8 mouse cellular contexts compared by ENCODE assay signal in the genomic region with DNA sequence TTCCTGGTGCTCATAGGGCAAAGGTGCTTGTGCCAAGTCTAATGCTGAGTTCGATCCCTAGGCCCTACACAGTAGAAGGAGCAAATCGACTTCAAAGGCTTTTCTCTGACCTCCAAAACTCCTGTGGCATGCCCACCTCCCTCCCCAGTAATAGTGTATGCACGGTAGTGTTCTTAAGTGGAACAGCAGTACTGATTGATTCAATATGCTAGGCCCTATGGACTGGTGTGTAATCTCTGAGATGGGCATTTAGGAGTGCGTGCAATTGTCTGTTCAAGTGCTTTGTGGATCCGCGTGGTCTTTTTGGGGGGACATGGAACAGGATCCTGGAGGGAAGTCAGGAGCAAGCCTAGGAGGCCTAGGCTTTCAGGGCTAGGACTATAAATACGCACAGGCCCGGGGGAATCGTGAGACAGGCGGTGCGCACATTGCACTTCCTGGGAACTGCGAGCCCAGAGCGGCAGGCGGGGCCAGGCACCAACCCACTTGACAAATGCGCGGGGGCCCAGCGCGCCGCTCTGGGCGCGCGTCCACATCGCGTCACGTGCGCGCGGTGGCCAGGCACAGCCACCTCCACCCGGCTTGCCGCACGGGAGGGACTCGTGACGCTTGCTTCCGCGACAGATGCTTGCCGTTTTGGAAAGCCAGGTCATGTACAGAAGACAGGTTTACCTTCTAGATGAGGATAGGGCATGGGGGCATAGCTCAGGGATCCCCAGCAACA. TPM values are rescaled to one million over a fixed set of nuclear protein-coding genes. Genes with fewer than 3 reads are reported as not detected.
DNase-seq lines count a peak whose midpoint lies in the region; ATAC-seq and TF ChIP-seq lines count a peak whose summit lies in the region.

No protein-coding gene starts in this region.

- no peaks in the 10 kb centered on the region for H3K36me3 ChIP-seq in heart, embryonic 12.5 days
- H3K36me3 ChIP-seq in kidney, postnatal 0 days (ENCODE audit: insufficient read depth, low read length) = no peaks in the 10 kb centered on the region
- no peaks in the 10 kb centered on the region for H3K36me3 ChIP-seq in liver, embryonic 11.5 days (ENCODE audit: control insufficient read depth, insufficient read depth, low read length)
- H3K36me3 ChIP-seq in stomach, embryonic 14.5 days (ENCODE audit: control insufficient read depth, insufficient read depth, low read length) = no peaks in the 10 kb centered on the region

- H3K9ac ChIP-seq in heart, embryonic 12.5 days = peak overlapping the region; percentile 79
- H3K9ac ChIP-seq in kidney, postnatal 0 days (ENCODE audit: low read depth, low read length) = peak overlapping the region; percentile 57
- peak overlapping the region; percentile 82 for H3K9ac ChIP-seq in liver, embryonic 11.5 days (ENCODE audit: low read depth, low read length)
- H3K9ac ChIP-seq in stomach, embryonic 14.5 days (replicated peaks; ENCODE audit: low read depth, low read length) = peak overlapping the region; percentile 11; the same call in 1 of the 2 replicates

- peaks cover 18% of the 10 kb centered on the region for H3K4me1 ChIP-seq in heart, embryonic 12.5 days (replicated peaks)
- H3K4me1 ChIP-seq in kidney, postnatal 0 days (replicated peaks; ENCODE audit: insufficient read depth, low read length) = no peaks in the 10 kb centered on the region
- H3K4me1 ChIP-seq in liver, embryonic 11.5 days (replicated peaks; ENCODE audit: control insufficient read depth, insufficient read depth, low read length) = peaks cover 12% of the 10 kb centered on the region
- no peaks in the 10 kb centered on the region for H3K4me1 ChIP-seq in stomach, embryonic 14.5 days (ENCODE audit: control insufficient read depth, insufficient read depth, low read length)

- TF ChIP-seq CTCF in kidney, postnatal 0 days (IDR thresholded peaks at IDR 0.05; ENCODE audit: low read depth) = no peak

- no peaks in the 10 kb centered on the region for H3K9me3 ChIP-seq in heart, embryonic 12.5 days (replicated peaks)
- H3K9me3 ChIP-seq in kidney, postnatal 0 days (replicated peaks; ENCODE audit: low read length) = no peaks in the 10 kb centered on the region
- no peaks in the 10 kb centered on the region for H3K9me3 ChIP-seq in liver, embryonic 11.5 days (ENCODE audit: control insufficient read depth, low read length)
- H3K9me3 ChIP-seq in stomach, embryonic 14.5 days (ENCODE audit: control insufficient read depth, low read depth, low read length) = no peaks in the 10 kb centered on the region

- peak overlapping the region; percentile 93 for H3K27ac ChIP-seq in heart, embryonic 12.5 days (ENCODE audit: poor library complexity, severe bottlenecking)
- H3K27ac ChIP-seq in kidney, postnatal 0 days = peak overlapping the region; percentile 85
- peak overlapping the region; percentile 93 for H3K27ac ChIP-seq in liver, embryonic 11.5 days (ENCODE audit: low read depth, low read length)
- peak overlapping the region; percentile 63; the same call in 1 of the 2 replicates for H3K27ac ChIP-seq in stomach, embryonic 14.5 days (ENCODE audit: low read length)

- no peaks in the 10 kb centered on the region for H3K27me3 ChIP-seq in heart, embryonic 12.5 days (replicated peaks)
- no peaks in the 10 kb centered on the region for H3K27me3 ChIP-seq in kidney, postnatal 0 days (ENCODE audit: insufficient read depth, low read length)
- H3K27me3 ChIP-seq in liver, embryonic 11.5 days (replicated peaks; ENCODE audit: control insufficient read depth, insufficient read depth, low read length) = no peaks in the 10 kb centered on the region
- no peaks in the 10 kb centered on the region for H3K27me3 ChIP-seq in stomach, embryonic 14.5 days (ENCODE audit: control insufficient read depth, insufficient read depth, low read length)

- DNase-seq in CD4-positive helper T cell, adult 2 months (ENCODE audit: low read depth, low spot score) = peak; percentile 95
- peak; percentile 72 for DNase-seq in brain, embryonic 18.5 days (ENCODE audit: low read depth, low spot score)
- DNase-seq in kidney, postnatal 0 days (ENCODE audit: low spot score) = peak; percentile 90
- peak; percentile 89 for DNase-seq in liver, embryonic 11.5 days (ENCODE audit: low spot score)
- DNase-seq in naive thymus-derived CD4-positive, alpha-beta T cell, adult 2 months (ENCODE audit: low read depth) = peak; percentile 94

- 2% methylated on average over 36 of the region's 36 CpGs for WGBS in heart, embryonic 12.5 days
- 2% methylated on average over 36 of the region's 36 CpGs for WGBS in kidney, postnatal 0 days
- 4% methylated on average over 36 of the region's 36 CpGs for WGBS in liver, embryonic 11.5 days
- WGBS in stomach, embryonic 14.5 days = 2% methylated on average over 36 of the region's 36 CpGs

- peak overlapping the region; percentile 81 for H3K4me2 ChIP-seq in heart, embryonic 12.5 days
- H3K4me2 ChIP-seq in kidney, postnatal 0 days (ENCODE audit: low read length) = peak overlapping the region; percentile 68
- H3K4me2 ChIP-seq in liver, embryonic 11.5 days = peak overlapping the region; percentile 85
- peak overlapping the region; percentile 70 for H3K4me2 ChIP-seq in stomach, embryonic 14.5 days (replicated peaks; ENCODE audit: low read depth, low read length)

- peak; percentile 97 for ATAC-seq in erythroid progenitor cell, adult 5-6 weeks (replicated peaks; ENCODE audit: low FRiP score, poor library complexity, severe bottlenecking)
- ATAC-seq in heart, embryonic 12.5 days (ENCODE audit: insufficient number of reproducible peaks, low FRiP score) = peak; percentile 97
- peak; percentile 97 for ATAC-seq in kidney, postnatal 0 days (replicated peaks; ENCODE audit: low FRiP score, low read depth)
- peak; percentile 95 for ATAC-seq in liver, embryonic 11.5 days (replicated peaks; ENCODE audit: low FRiP score)
- ATAC-seq in stomach, embryonic 14.5 days (ENCODE audit: insufficient number of reproducible peaks, insufficient read depth, low FRiP score, low read depth) = peak; percentile 94

- peak overlapping the region; percentile 58 for H3K4me3 ChIP-seq in heart, embryonic 12.5 days
- H3K4me3 ChIP-seq in kidney, postnatal 0 days (replicated peaks; ENCODE audit: low read depth, low read length) = peak overlapping the region; percentile 39
- peak overlapping the region; percentile 64 for H3K4me3 ChIP-seq in liver, embryonic 11.5 days (ENCODE audit: low read depth, low read length)
- peak overlapping the region; percentile 42 for H3K4me3 ChIP-seq in stomach, embryonic 14.5 days (ENCODE audit: low read depth, low read length)

RNA-seq across cellular contexts. Expression of gene Hnrnpu, which starts 31.1 kb away (rescaled TPM):
- 388 and 415 TPM in 2 replicates for total RNA-seq in erythroid progenitor cell, adult 5-6 weeks (2015; ENCODE audit: low replicate concordance)
- 473 and 501 TPM in 2 replicates for total RNA-seq in erythroid progenitor cell, adult 5-6 weeks (2017; ENCODE audit: low replicate concordance)
- polyA plus RNA-seq in heart, embryonic 12.5 days (2016; fragmentation: Nextera tagmentation; extraction: Ambion mirVana) = 482 and 495 TPM in 2 replicates
- 274 and 302 TPM in 2 replicates for polyA plus RNA-seq in kidney, postnatal 0 days (2015; fragmentation: Nextera tagmentation; extraction: Ambion mirVana)
- polyA plus RNA-seq in liver, embryonic 11.5 days (2014; fragmentation: Nextera tagmentation; extraction: Ambion mirVana) = 571 and 620 TPM in 2 replicates
- 364 and 458 TPM in 2 replicates for polyA plus RNA-seq in stomach, embryonic 14.5 days (2014; fragmentation: Nextera tagmentation; extraction: Ambion mirVana)

RNA-seq across cellular contexts. Expression of gene Efcab2, which starts 37.2 kb away (rescaled TPM):
- 9.7 TPM in 1 of 2 replicates, not detected in the other for total RNA-seq in erythroid progenitor cell, adult 5-6 weeks (2015; ENCODE audit: low replicate concordance)
- total RNA-seq in erythroid progenitor cell, adult 5-6 weeks (2017; ENCODE audit: low replicate concordance) = 2.3 and 3.0 TPM in 2 replicates
- polyA plus RNA-seq in heart, embryonic 12.5 days (2016; fragmentation: Nextera tagmentation; extraction: Ambion mirVana) = 12.4 and 13.5 TPM in 2 replicates
- 8.1 TPM in 2 replicates for polyA plus RNA-seq in kidney, postnatal 0 days (2015; fragmentation: Nextera tagmentation; extraction: Ambion mirVana)
- 5.8 and 6.5 TPM in 2 replicates for polyA plus RNA-seq in liver, embryonic 11.5 days (2014; fragmentation: Nextera tagmentation; extraction: Ambion mirVana)
- polyA plus RNA-seq in stomach, embryonic 14.5 days (2014; fragmentation: Nextera tagmentation; extraction: Ambion mirVana) = 6.3 and 7.1 TPM in 2 replicates

RNA-seq across cellular contexts. Expression of gene Cox20, which starts 49.8 kb away (rescaled TPM):
- total RNA-seq in erythroid progenitor cell, adult 5-6 weeks (2015; ENCODE audit: low replicate concordance) = 148 and 178 TPM in 2 replicates
- total RNA-seq in erythroid progenitor cell, adult 5-6 weeks (2017; ENCODE audit: low replicate concordance) = 230 and 253 TPM in 2 replicates
- 200 and 201 TPM in 2 replicates for polyA plus RNA-seq in heart, embryonic 12.5 days (2016; fragmentation: Nextera tagmentation; extraction: Ambion mirVana)
- 216 and 225 TPM in 2 replicates for polyA plus RNA-seq in kidney, postnatal 0 days (2015; fragmentation: Nextera tagmentation; extraction: Ambion mirVana)
- 108 and 129 TPM in 2 replicates for polyA plus RNA-seq in liver, embryonic 11.5 days (2014; fragmentation: Nextera tagmentation; extraction: Ambion mirVana)
- 138 and 149 TPM in 2 replicates for polyA plus RNA-seq in stomach, embryonic 14.5 days (2014; fragmentation: Nextera tagmentation; extraction: Ambion mirVana)

Comparison
In these comparisons a context has a peak if more than half of its experiments do, and no peak if none do; other contexts are left out.
1. Peak in every context shown above with its lines: DNase-seq, ATAC-seq, H3K4me3 ChIP-seq and H3K27ac ChIP-seq.
2. H3K9ac ChIP-seq: peak in every context shown above with its lines; median percentile 82 in liver, embryonic 11.5 days; 79 in heart, embryonic 12.5 days; 57 in kidney, postnatal 0 days; 11 in stomach, embryonic 14.5 days.